Mouse (Mus musculus) ovary, postnatal 36 days (tissue): Measurements from ENCODE around the gene Slc5a6.
"Not testable (repeated sequence)": the region's sequence is repeated elsewhere in the genome, so short reads cannot be mapped to it uniquely, and the experiment has no call there.

ENCODE experiments used
- DNase-seq: peaks from one replicate; pipeline ENCODE4 v3.0.0; 2022; ENCODE audit warnings: low spot score, mixed read lengths

Gene Slc5a6

DNA sequence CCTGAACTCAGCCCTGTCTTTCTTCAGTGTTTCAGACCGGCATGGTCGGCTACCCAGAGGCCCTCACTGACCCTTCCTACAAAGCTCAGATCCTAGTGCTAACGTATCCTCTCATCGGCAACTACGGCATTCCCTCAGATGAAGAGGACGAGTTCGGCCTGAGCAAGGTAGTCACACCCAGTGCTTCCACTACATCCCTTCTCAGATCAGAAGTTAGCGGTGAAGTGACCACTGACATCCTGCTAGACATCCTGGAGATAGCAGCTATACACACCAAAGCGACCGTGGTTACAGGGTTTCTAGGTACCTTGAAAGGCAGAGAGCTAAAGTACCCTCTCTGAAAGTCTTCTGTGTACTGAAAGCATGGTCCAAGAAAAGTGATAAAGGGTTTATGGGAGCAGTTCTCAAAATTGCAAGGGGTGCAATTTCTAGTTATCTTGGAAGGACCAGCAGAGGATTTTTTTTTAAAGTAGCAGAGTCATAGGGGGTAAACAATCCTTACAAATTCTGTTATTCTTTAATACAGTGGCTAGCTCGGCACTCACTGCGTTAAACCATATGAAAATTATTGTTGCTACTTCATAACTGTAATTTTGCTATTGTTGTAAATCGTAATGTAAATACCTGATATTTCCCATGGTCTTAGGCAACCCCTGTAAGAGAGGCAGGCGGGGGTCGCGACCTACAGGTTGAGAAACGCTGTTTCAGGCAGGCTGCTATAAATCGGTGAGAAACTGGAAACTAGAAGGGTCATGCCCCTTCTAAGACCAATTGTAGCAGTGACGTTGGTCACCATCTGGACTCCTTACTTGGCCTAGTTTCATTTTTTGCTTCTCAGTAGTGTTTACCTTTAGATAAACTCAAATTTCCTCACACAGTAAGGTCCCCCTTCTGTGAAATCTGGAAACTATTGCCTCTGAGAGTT, 6.8 kb upstream of the Slc5a6 start:
- DNase-seq: no peak

DNA sequence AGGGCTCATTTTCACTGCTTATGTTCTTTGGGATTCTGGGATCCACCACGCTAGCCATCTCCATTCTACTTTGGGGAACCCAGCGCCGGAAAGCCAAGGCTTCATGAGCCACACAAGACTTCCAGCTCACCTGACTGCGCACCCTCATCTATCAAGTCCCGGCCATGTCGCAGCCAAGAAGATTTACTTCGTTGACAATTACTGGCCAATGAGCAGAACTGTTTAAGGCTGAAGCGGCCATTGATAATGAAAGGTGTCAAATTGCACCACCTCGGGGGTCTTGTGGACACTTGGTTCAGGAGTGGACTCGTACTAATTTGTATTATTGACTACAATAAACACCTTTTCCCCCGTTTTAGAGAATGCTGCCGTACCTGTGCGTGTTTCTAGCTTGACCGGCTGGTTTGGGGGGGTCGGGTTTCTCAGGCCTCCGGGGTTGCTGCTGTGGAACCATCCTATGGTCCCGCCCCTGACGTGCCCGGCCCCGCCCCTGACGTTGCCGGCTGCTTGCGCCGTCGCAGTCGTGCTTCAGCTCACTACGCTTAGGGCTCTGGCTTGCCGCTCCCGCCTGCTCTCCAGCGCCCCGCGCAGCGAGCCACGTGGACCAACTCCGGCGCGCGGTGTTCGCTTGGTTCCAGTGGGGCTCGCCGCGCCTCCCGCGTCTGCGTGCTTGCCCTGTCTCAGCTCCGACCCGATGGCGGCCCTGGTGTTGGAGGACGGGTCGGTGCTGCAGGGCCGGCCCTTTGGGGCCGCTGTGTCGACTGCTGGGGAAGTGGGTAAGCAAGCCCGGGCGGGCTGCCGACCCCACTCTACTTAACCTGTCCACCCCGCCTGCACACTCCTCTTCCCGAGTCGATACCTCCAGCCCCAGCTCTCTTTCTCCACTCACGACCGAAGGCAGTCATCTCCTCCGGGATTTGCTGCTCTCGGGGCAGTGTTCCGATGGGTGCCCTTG, 5.8 kb upstream of the Slc5a6 start, which contains the start of gene Cad:
Gene Cad (plus strand): TSS at position 520 of the 955 bp plus-strand sequence.
- peak; percentile 95 for DNase-seq

DNA sequence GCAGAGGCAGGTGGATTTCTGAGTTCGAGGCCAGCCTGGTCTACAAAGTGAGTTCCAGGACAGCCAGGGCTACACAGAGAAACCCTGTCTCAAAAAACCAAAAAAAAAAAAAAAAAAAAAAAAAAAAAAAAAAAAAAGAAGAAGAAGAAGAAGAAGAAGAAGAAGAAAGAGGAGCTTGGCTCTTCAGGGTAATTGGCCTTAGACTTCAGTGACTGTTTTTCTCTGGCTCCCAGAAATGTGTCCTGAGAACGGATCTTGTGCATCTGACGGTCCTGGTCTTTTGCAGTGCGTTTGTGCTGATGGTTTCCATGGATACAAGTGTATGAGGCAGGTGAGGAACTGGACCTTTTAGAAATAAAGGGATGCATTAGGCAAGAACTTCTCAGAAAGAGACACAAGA, 5.0 kb upstream of the Slc5a6 start:
- DNase-seq: not testable (repeated sequence)

DNA sequence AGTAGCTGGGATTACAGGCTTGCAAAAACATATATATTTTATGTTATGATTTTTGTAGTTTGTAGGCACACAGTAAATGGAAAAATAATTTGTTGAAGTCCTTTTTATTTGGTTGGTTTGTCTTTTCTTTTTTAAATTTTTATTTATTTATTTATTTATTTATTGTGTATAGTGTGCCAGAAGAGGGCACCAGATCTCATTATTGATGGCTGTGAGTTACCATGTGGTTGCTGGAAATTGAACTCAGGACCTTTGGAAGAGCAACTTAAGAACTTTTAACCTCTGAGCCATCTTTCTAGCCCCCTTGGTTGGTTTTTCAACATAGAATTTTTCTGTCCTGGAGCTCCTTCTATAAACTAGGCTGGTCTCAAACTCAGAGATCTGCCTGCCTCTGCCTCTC, 1.7 kb upstream of the Slc5a6 start:
- no peak for DNase-seq

DNA sequence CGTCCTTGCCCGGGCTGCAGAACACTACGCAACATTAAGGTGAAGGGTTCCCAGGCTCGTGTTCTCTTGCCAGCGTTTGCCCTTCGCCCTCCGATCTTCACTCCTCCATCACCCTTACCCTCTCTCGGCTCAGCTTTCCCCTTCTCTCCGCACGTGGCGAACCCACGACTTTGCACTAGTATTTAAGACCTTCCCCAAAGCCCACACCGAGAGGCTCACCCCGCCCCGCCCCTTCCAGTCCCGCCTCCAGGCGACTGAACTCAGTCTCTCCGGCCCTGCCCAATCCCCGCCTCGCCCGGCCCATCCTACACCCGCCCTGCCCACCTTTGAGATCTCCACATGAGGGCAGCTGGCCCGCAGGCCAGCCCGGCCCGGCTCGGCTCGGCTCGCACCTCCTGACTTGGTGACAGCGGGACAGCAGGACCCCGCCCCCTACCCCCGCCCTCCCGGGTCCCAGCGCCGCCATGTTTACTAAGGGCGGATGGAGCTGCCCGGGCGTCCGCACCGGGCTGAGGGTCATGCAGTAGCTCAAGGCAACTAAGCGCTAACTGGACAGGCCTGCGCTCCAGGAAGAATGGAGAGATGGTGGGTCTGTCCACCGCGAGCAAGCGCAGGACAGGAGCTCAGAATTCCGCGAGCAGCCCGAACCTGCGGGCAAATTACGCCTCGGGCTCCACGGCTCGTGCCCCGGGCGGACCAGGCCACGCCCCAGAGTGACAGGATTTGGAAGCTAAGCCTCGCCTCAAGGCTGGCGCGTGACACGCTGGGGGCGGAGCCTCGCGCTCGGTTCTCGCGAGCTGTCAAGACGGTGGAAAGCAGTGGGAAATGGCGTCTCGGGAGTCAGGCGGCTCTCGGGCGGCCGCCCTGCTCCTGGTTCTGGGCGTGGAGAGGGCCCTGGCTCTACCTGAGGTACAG, 619 bp downstream of the Slc5a6 start, which contains the start of gene Atraid:
Gene Atraid (plus strand): TSS at position 465 of the 915 bp plus-strand sequence.
- DNase-seq: peak; percentile 99

DNA sequence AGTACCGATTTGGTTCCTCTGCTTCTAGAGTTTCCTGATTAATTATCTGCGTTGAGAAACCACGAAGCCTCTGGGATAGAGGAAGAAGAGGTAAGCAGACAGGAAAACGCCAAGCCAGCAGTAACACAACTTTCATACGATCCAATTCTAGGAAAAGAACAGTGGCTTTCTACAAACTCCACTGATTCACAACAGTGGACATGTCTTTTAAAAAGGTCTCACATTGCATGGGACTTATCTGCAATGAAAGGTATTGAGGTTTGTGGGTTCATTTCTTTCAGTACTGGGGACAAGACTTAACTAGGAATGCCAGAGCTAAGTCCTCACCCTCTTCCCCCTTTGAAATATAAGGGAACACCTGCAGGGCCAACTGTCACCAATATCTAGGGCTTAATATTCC, 1.6 kb downstream of the Slc5a6 start:
- DNase-seq: no peak

DNA sequence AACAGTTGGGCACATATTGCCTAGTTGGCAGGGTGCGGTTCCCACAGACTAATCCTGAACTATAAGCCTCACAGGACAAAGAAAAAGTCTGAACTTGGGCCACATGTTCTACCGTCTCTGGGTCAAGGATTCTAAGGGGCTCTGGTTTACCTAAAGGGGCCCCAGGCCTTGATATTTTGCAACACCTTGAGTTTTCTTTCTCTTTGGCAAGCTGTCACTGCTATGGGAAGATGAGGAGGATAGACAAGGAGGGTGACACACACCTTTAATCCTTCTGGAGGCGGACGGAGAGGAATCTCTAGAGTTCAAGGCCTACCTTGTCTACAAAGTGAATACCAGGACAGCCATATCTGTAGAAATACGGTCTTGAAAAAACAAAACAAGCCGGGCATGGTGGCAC, 2.3 kb downstream of the Slc5a6 start:
- DNase-seq: no peak

DNA sequence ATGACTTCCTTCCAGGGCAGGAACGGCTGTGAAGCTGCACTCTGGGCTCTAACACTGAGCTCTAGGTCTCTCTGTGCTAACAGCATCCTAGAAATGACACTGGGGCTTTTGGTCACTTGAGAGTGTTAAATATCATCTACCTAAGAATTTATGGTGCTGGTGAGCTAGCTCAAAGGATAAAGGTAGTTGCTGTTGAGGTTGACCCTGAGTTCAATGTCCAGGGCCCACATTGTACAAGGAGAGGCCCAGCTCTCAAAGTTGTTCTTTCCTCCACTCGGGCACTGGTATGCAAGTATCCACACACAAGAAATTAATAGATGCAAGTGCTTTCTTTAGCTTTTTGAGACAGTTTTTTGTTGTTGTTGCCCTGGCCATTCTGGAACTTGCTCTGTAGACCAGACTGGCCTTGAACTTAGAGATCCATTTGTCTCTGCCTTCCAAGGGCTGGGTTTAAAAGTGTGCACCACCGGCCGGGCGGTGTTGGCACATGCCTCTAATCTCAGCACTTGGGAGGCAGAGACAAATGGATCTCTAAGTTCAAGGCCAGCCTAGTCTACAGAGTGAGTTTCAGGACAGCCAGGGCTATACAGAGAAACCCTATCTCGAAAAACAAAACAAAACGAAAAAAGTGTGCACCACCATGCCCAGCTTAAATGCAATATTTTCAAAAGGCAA, 10.4 kb downstream of the Slc5a6 start:
- no peak for DNase-seq

DNA sequence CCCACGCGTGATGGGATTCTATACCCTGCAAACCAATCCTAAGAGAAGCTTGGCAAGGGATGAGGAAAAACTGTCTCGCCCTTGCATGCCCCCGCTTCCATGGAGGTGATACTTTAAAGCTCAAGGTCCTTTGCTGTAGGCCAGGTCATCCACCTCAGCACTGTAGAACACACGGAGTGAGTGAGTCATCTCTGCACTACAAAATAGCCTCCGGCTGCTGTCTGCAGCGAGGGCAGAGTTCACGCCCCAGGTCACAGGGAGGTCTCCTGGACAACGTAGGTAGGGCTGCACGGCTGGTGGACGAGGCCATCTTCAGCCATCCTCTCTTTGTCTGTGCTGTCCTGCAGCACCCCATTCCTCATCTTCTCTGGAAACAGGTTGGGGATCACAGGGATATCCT, 12.2 kb downstream of the Slc5a6 start:
- DNase-seq: not testable (repeated sequence)

DNA sequence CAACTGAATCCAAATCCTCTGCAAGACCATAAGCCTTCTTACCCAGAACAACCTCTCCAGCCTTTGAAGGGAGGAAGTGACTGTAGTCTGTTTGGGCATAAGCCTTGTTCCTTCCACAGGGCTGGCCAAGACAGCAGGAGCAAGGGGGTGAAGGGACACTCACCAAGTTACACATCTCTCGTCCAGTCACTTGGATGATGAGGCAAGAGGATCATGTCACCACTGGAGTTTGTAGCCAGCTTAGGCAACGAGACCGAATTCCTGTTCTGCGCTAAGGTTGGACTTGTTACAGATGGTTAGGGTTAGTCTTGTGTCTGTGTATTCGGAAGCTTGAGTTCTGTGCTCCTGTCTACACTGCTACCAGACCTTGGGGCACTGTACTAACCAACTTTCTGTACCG, 14.1 kb downstream of the Slc5a6 start:
- no peak for DNase-seq

DNA sequence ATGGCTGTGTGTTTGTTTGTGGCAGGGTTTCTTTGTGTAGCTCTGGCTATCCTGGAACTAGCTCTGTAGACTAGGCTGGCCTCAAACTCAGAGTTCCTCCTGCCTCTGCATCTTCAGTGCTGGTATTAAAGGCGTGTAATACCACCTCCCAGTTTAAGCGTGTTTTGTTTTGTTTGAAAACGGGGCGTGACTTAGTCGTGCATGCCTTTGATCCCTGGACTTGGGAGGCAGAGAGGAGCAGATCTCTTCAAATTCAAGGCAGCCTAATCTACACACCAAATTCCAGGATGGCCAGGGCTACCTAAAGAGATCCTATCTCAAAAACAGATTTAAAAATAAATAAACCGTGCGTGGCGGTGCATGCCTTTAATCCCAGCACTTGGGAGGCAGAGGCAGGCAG, 17.2 kb downstream of the Slc5a6 start:
- no peak for DNase-seq

DNA sequence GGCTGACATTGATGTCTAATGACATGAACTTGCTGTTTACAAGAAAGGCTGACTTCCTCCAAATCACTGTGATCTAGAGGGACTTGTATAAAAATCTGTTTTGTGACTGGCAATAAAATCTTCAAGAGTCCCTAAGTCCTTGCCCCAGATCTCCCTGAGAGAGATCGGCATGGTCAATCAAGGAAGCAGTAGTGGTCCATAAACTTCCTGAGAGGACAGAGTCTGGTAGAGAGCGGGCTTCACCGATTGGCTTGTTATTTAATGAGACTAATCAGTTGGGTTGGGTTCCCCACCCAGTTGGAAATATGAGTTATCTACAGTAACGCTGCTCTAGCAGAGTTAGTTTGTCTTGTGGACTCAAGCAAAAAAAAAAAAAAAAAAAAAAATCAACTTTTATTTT, 17.8 kb downstream of the Slc5a6 start:
- DNase-seq: no peak

DNA sequence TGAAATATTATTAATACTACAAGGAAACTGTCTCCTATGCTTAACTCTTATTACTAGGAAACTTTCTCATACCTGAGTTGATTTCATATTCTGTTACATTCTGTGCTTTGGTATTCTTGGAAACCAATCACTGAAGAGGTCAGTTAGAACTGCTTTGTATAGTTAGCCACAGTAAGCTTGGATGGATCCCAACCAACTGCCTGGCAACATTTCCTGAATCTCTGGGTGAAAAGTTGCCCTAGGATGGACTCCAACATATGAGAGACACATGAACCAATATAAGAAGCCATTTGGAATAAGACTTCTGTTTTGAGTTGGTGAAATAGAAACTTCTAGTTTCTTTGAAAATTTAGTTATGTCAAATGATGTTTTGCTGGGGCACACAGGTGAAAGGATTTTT, 24.1 kb downstream of the Slc5a6 start:
- DNase-seq: no peak

DNA sequence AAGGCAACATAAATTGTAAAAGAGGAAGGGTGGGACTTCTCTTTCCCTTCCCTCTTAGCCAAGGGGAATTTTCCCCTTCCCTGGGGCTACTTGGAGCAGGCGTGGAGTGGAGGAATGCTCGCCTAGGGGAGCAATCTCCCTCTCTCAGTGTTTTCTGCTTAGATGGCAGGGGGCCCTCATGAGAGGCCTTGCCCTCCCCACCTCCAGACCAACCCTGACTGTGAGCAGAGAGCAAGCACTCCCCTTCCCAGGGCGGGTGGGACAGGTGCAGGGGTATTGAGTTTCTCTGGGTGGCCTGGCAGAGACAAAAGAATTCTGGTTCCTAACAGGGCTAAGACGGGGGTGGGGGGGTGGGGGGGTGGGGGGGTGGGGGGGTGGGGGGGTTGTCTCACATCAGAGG, 25.5 kb downstream of the Slc5a6 start:
- DNase-seq: no peak

DNA sequence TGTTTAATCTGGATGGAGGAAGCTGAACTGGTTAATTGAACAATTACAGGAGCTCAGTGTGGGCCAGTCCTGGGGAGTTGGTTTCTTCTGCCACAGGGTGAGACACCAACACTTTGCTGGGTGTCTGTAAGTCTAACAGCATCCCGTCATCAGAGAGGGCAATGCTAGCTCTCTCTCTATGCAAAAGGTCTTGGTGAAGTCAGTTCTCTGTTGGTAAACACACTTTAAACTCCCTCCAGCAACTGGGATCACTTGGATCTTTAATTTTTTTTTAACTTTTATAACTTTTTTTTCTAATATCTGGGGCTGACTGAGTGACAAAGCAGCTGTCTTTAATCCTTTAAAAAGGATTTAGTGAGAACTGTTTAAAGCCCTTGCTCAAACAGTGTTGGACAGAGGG, 26.0 kb downstream of the Slc5a6 start:
- DNase-seq: no peak

DNA sequence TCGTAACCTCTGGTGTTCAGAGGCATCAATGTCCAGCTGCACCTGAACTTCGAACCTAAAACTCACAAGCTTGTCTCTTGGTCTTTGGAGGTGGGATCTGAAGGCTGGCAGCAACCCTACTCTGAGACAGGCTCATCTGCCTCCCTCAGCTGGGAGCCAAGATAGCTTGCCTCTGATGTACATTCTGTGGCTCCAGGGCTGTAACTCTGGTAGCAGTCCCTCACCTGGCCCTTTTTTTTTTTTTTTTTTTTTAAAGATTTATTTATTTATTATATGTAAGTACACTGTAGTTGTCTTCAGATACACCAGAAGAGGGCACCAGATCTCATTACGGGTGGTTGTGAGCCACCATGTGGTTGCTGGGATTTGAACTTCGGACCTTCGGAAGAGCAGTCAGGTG, 26.9 kb downstream of the Slc5a6 start:
- DNase-seq: not testable (repeated sequence)

DNA sequence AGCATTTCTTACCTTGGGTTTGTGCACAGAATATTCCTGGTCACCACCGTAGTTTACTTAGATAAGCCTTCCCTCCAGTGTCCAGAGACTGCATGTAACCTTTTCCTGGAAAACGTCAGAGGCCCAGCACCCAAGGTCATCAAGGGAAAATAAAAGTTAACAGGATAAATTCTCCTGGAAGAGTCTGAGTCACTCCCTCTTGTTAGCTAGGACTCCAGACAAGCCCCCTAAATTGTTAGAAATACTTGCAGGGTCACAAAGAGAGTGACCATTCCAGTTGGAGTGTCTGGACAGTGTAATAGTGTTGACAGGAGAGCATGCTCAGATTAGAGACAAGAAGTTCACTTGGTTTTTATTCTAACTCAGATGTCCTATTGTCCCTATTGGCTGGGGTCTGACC, 32.8 kb downstream of the Slc5a6 start:
- DNase-seq: no peak

DNA sequence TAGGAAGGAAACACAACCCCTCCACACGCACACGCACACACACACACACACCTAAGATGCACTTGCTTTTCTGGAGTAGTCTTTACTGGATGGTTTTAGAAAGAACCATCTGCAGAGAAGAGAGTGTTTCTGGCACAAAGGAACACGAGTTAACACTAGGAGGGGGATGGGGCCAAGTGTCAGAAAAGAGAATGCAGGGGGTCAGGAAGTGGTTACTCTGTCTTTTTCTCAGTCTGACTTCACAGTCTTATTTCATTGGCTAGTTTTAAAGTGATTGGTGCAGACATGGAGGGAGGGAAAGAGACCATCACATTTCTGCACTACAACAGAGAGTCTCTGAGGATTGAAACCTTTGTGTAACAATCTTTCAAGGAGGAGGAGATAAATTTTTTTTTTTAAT, 36.0 kb downstream of the Slc5a6 start:
- DNase-seq: no peak

DNA sequence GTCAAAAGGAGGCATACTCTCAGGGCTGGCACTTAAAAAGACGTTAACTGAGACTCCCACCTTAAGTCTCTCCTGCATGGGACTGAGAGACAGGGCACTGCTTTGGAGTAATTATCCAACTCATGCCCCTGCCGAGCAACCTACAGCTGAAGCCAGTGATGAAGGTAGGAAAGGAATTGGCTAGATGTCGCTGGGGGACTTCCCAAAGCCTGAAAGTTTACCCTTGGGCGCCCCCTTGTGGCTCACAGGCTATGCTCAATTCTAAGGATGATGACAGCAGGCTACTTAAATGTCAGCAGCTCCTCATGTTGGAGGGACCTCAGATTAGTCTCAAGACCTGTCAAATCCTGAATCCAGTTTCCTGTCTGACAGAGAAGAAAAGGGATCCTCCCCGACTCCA, 44.5 kb downstream of the Slc5a6 start:
- DNase-seq: peak; percentile 85

DNA sequence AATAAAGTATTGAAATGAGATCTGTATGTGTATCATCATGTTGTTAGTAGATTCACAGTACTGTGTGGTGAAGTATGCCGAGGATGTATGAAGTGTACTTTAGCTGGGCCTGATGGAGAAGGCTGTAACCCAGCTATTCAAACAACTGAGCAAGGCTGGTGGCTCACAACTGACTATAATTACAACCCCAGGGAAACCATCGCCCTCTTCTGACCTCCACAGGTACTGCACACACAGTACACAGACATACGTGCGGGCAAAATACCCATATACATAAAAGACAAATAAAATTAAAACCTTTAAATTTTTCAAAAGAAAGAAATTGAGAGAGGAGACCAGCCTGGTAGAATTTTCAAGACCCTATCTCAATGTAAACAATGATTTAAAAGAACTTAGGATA, 47.2 kb downstream of the Slc5a6 start:
- no peak for DNase-seq

DNA sequence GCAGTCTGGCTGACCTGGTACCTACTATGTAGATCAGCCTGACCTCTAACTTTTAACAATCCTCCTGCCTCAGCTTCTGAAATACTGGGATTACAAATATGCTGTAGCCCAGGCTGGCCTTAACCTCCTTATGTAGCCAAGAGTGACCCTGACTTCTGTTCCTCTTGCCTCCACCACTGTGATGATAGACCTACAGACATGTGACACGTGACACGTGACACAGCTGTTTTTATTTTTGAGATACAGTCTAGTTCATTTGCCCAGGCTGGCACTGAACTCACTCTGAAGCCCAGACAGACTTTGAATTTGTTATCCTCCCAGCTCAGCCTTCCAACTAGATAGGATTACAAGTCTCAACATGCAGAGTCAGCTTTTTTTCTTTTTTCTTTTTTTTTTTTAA, 47.7 kb downstream of the Slc5a6 start:
- no peak for DNase-seq
